Mouse (Mus musculus) E14TG2a.4 (cell line): ENCODE measurements around the gene Acvr1b.

Experiments used
- CTCF ChIP-seq: conservative IDR thresholded peaks from 2 replicates; pipeline ENCODE4 v1.5.1; 2014; ENCODE audit warnings: low read length
- NANOG ChIP-seq: IDR thresholded peaks from 2 replicates; pipeline ENCODE4 v1.6.1; 2014; ENCODE audit warnings: borderline replicate concordance, low read length, mixed read lengths

DNA sequence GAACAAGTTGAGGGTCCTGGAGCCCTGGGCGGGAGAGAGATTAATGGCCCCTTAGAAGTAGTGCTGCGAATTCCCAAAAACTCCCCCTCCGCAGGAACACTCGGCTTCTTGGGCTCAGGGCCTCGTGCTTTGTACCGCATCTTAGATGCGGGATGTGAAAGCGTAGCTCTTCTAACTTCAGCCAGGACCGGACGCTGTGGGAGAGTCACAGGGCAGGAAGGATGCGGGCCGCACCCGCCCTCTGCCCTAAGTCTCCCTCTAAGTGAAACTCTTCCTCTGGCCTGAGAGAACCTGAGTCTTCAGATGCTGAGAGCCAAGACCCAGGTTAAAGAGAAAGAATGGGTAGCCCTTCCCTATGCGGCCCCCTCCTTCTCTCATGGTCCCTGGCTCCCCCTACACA lies 51.1 kb downstream of the Acvr1b start:
- TF ChIP-seq CTCF (no peak), NANOG (no peak)
